Mouse (Mus musculus) adrenal gland, postnatal 4 days (tissue): Measurements from ENCODE around the gene Krtap22-2. TPM values are rescaled to one million over a fixed set of nuclear protein-coding genes. Genes with fewer than 3 reads are reported as not detected.
"Not testable (repeated sequence)": the region's sequence is repeated elsewhere in the genome, so short reads cannot be mapped to it uniquely, and the experiment has no call there.

Experiments
- DNase-seq, 2 experiments: peaks; one replicate each; pipeline ENCODE4 v3.0.0; 2021 to 2022; ENCODE audit warnings: low spot score in 2 of 2, mixed read lengths in 2 of 2
- long read RNA-seq, 2 experiments: library from polyadenylated mRNA; stranded (forward); transcript quantifications; one replicate each; pipeline ENCODE4 v2.0.0; 2021
- total RNA-seq, 2 experiments: library from RNA; stranded (reverse); gene quantifications; 2 replicates each; pipeline ENCODE4 v1.2.3; 2021

Krtap22-2 gene
- not detected for total RNA-seq
- long read RNA-seq, experiment 1, result 0 reads
- long read RNA-seq, experiment 2, result 0 reads

DNA sequence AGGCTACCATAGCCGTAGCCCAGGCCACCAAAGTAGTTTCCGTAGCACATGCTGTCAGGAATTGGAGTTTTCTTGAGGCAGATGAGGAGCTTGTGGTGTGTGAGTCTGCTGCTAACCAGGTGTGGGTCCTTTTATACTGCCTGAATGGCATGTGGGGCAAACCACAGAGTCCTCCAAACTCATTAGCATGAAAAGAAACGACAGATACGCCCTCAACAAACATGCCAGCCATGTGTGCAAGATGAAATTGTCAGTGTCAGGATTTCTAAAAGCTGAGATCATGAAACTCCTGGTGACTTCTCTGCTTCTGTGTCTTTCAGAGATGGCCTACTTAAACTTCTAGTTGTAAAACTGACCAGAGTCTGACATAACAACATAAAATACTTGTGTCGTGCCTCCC, at the start of gene Krtap22-2:
TSS of gene Krtap22-2 (minus strand) at position 101 of the 400 bp plus-strand sequence.
- no peak for DNase-seq

GRCm38 (mm10) chr16:89047783-89048182, 37.2 kb upstream of the Krtap22-2 start, which contains the start of gene Krtap6-5:
TSS of gene Krtap6-5 (minus strand) at chr16:89047883.
- no peak for DNase-seq

DNA sequence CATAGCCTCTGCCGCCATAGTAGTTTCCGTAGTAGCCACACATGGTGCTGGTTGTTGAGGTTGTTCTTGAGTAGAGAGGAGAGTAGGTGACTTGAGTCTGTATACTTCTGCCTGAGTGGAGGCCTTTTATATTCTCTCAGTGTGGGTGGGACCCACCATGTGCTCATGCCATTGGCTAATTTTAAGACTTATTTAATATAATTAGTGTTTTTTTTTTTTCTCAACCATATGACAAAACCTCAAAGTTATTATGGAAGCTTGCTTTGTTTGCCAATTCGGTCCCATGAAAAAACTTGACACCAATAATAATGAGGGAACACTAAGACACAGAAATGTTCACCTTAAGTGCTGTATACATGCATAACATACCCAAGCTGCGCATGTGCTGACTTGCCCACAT, 30.8 kb upstream of the Krtap22-2 start, which contains the start of gene Gm10228:
TSS of gene Gm10228 (minus strand) at position 101 of the 400 bp plus-strand sequence.
- not testable (repeated sequence) for DNase-seq

GRCm38 (mm10) chr16:89031399-89031798, 20.8 kb upstream of the Krtap22-2 start, which contains the start of gene Krtap6-1:
TSS of gene Krtap6-1 (plus strand) at chr16:89031699.
- not testable (repeated sequence) for DNase-seq

GRCm38 (mm10) chr16:89014984-89015383, 4.4 kb upstream of the Krtap22-2 start, which contains the start of gene Gm10229:
TSS of gene Gm10229 (plus strand) at chr16:89015284.
- DNase-seq, result not testable (repeated sequence)

GRCm38 (mm10) chr16:89013973-89014372, 3.4 kb upstream of the Krtap22-2 start:
- no peak for DNase-seq

DNA sequence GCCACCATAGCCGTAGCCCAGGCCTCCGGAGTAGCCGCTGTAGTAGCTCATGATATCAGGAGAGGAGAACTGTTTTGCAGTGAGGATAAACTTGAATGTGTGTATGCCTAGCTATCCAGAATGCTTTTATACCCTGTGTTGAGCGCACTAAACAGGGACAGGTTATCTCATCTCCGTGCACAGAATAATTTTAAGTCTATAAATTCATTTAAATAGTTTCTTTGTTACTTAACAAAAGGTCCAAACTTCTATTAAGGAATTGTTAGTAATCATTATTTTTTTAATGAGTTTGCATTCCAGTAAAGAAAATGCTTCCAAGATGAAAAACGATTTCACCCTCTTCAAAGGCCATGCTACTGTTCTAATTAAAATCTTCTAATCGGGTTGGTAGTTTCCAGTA, 47.8 kb downstream of the Krtap22-2 start, which contains the start of gene Krtap16-3:
TSS of gene Krtap16-3 (minus strand) at position 101 of the 400 bp plus-strand sequence.
- no peak for DNase-seq

Other genes starting within 250 kb of the Krtap22-2 start
- not detected for gene 2310057N15Rik, start 236.6 kb downstream of the Krtap22-2 start, total RNA-seq
- not detected for gene Gm5965, start 232.9 kb downstream of the Krtap22-2 start, total RNA-seq
- not detected for gene Gm20741, start 198.5 kb downstream of the Krtap22-2 start, total RNA-seq
- gene Krtap15, start 190.5 kb downstream of the Krtap22-2 start, total RNA-seq, result not detected
- not detected for gene Krtap14, start 184.6 kb downstream of the Krtap22-2 start, total RNA-seq
- gene Krtap19-1, start 141.3 kb downstream of the Krtap22-2 start, total RNA-seq, result not detected
- not detected for gene Krtap19-2, start 136.5 kb downstream of the Krtap22-2 start, total RNA-seq
- gene Krtap19-3, start 132.7 kb downstream of the Krtap22-2 start, total RNA-seq, result not detected
- gene Krtap19-4, start 125.7 kb downstream of the Krtap22-2 start, total RNA-seq, result not detected
- gene Krtap19-5, start 114.3 kb downstream of the Krtap22-2 start, total RNA-seq, result not detected
- not detected for gene Krtap19-9b, start 78.5 kb downstream of the Krtap22-2 start, total RNA-seq
- gene Krtap16-3, start 47.9 kb downstream of the Krtap22-2 start, total RNA-seq, result not detected
- not detected for gene Gm10229, start 4.5 kb upstream of the Krtap22-2 start, total RNA-seq
- gene Krtap6-1, start 20.9 kb upstream of the Krtap22-2 start, total RNA-seq, result not detected
- gene Gm10228, start 30.7 kb upstream of the Krtap22-2 start, total RNA-seq, result not detected
- gene Krtap6-5, start 37.1 kb upstream of the Krtap22-2 start, total RNA-seq, result not detected
- gene 1110025L11Rik, start 53.2 kb upstream of the Krtap22-2 start, total RNA-seq, result not detected
- not detected for gene Krtap6-3, start 73.3 kb upstream of the Krtap22-2 start, total RNA-seq
- gene Gm6358, start 130.1 kb upstream of the Krtap22-2 start, total RNA-seq, result not detected
- not detected for gene Gm10061, start 140.3 kb upstream of the Krtap22-2 start, total RNA-seq
- not detected for gene Gm9789, start 147.2 kb upstream of the Krtap22-2 start, total RNA-seq
- gene Gm7735, start 158.7 kb upstream of the Krtap22-2 start, total RNA-seq, result not detected
- gene 1110057P08Rik, start 164.0 kb upstream of the Krtap22-2 start, total RNA-seq, result not detected
- not detected for gene Krtap20-2, start 195.1 kb upstream of the Krtap22-2 start, total RNA-seq